Mouse (Mus musculus) cortical plate, adult 2 months (tissue): Measurements from ENCODE around the gene Myl6.

Source experiments
- CTCF ChIP-seq: fragments of 200-500 bp; IDR thresholded peaks from 2 replicates; pipeline ENCODE4 v1.5.1; 2011; ENCODE audit warnings: mild to moderate bottlenecking, control low read depth, low read length; ENCODE audit not compliant: insufficient read depth; ENCODE audit errors: extremely low read depth
- POLR2A ChIP-seq: fragments of 200-500 bp; IDR thresholded peaks from 2 replicates; pipeline ENCODE4 v1.6.1; 2011; ENCODE audit warnings: mild to moderate bottlenecking, low read length, control low read depth; ENCODE audit not compliant: insufficient read depth; ENCODE audit errors: extremely low read depth

DNA sequence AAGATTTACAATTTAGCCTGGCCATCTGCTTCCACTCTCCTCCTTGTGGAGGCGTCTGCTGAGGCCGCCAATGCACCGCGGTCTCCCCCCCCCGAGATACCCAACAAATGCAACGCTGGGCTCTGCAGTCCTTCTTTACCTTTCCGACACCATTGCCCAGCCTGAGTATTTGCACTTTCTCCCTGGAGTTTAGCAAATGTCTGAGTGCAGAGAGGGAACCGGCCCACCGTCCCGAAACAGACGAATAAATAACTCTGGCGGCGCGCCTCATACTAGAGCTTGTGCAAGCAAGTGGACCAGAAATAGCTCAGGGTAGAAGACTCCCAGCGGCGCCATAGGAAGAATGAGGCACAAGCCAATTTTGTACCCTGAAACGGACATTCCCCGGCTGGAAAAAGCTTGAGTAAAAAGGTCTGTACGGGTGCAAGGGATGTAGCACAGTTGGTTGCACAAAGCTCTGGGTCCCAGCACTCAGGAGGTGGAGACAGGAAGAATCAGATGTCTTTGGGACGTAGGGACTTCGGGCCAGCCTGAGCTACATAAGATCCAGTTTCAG lies 5.2 kb upstream of the Myl6 start:
- TF ChIP-seq POLR2A (no peak), CTCF (no peak)
